Mouse (Mus musculus) adrenal gland, postnatal 4 days (tissue): ENCODE data around the gene Noa1. TPM values are rescaled to one million over a fixed set of nuclear protein-coding genes. Genes with fewer than 3 reads are reported as not detected.

Experiments used
- DNase-seq, 2 experiments: peaks; one replicate each; pipeline ENCODE4 v3.0.0; 2021 to 2022; ENCODE audit warnings: low spot score in 2 of 2, mixed read lengths in 2 of 2
- total RNA-seq, 2 experiments: library from RNA; stranded (reverse); gene quantifications; 2 replicates each; pipeline ENCODE4 v1.2.3; 2021

Noa1 gene
- total RNA-seq, 2 experiments from 2014 or later = 25.4 to 25.7 TPM

- DNase-seq = no peak
These were observed 16.9 kb downstream of the Noa1 start for GRCm38 (mm10) chr5:77292803-77293522.

- no peak for DNase-seq
These were observed 19.3 kb downstream of the Noa1 start for GRCm38 (mm10) chr5:77290606-77291005.

DNA sequence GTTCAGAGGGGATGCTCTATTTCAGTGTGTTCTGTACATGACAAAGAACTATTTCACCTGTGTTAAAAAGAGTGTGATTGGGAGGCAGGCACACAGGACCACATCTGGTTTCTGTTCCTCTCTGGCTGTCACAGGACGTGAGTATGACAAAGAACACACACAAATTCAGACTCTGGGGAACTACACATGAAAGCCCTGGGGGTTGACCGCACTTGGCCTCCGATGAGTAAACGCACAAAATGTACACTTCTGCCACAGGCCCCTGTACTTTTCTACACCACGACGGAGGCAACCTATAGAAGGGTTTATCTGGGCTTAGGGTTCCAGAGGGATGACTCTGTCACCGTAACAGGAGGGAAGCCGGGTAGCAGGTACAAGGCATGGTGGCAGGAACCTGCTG is 20.2 kb downstream of the Noa1 start:
- no peak for DNase-seq

DNA sequence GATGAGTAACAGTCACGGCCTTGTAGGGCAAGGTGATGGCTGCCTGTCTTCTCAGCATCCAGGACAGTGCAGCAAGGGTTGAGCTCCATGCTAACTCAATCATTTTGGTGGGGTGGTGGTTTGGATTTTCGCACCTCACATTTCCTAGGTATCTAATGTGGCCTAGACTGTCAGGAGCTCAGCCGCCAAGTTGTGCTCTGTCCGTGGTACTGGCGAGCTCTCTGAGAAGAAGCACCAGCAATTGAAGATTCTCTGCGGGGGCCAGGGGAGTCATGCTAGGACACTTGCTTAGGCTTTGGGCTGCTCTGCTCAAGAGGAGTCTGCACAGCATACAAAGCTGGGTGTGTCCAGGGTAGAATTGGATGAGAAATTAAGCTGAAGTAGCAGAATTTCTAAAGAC is 22.0 kb downstream of the Noa1 start:
- no peak for DNase-seq

- DNase-seq = no peak
These were observed 23.0 kb downstream of the Noa1 start for GRCm38 (mm10) chr5:77286904-77287303.

DNA sequence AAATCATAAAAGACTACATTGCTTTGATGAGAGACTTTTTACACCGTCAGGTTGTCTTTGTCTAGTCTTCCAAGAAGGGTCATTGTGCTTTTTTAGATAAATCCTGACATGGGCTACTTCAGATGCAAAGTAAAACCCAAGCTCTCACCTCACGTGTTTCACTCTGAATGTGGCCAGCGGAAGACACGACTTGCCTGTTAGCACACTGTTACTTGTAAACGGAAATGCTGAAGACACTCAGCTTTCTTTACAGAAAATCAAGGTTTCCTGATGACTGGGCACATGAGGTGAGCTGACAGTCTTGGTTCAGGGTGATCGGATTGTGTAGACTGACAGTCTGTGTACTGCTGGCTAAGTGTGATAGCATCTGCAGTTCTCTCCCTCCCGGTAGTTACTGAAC is 24.2 kb downstream of the Noa1 start:
- no peak for DNase-seq

- DNase-seq = no peak
These were observed 27.6 kb downstream of the Noa1 start for GRCm38 (mm10) chr5:77282242-77282641.

DNA sequence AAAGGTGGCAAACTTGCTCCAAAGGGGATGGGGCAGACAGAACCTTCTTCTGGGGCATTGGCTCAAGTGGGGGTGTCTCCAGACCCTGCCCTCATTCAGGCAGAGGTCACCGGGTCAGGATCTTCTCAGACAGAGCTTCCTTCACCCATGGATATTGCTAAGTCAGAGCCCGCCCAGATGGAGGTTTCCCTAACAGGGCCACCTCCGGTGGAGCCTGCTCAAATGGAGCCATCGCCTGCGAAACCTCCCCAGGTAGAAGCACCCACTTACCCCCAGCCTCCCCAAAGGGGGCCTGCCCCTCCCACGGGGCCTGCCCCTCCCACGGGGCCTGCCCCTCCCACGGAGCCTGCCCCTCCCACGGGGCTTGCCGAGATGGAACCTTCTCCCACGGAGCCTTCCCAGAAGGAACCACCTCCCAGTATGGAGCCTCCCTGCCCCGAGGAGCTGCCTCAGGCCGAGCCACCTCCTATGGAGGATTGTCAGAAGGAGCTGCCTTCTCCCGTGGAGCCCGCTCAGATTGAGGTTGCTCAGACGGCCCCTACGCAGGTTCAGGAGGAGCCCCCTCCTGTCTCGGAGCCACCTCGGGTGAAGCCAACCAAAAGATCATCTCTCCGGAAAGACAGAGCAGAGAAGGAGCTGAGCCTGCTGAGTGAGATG is 28.2 kb downstream of the Noa1 start:
- DNase-seq = no peak

GRCm38 (mm10) chr5:77277204-77277603 is 32.7 kb downstream of the Noa1 start:
- no peak for DNase-seq

DNA sequence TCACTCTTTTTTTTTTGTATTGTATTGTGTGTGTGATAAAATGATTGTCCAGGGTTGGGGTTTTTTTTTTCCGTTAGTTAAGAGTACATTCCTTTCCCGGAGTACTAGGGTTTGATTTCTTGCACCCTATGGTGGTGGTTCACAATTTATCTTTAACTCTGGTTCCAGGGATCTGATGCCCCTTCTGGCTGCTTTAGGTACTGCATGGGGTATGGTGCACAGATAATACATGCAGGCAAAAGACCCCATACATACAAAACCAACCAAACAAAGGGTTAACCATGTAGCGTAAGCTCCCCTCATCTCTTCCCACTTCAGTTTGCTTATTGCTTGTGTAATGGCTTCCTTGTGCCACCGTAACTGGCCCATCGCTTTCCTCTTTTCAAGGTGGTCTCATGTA is 33.9 kb downstream of the Noa1 start:
- no peak for DNase-seq

DNA sequence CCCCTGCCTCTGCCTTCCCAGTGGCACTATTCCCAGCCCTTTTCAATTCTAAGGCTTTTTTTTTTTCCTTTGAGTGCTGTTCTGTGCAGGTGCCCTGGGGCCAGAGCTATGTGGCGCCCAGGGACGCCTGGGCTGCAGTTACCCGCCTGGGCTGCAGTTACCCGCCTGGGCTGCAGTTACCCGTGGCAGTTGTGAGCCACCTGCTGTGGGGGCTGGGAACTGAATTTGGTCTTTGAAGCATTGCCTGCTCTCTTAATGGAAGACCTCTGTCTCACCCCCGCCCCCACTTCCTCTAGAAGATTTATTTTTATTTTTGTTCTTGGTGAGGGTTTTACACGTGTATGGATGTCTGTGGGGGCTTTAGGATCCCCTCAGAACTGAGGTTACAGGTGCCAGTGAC is 36.7 kb downstream of the Noa1 start:
- DNase-seq = no peak

DNA sequence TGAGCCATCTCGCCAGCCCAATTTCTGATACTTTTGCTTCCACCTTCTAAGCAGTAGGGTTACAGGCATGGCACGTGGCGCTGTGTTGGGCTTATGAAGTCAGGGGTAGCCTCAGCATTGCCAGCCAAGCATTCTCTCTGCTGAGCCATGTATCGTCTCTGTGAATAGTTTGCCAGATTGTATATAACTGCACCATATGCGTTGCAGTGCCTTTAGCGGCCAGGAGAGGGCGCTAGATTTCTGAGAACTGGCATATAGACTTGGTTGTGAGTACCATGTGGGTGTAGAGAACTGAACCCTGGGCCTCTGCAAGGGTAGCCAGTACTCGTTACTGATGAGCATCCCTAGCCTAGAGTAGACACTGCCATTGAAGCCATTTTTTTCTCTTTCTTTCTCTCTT is 40.5 kb downstream of the Noa1 start:
- no peak for DNase-seq

DNA sequence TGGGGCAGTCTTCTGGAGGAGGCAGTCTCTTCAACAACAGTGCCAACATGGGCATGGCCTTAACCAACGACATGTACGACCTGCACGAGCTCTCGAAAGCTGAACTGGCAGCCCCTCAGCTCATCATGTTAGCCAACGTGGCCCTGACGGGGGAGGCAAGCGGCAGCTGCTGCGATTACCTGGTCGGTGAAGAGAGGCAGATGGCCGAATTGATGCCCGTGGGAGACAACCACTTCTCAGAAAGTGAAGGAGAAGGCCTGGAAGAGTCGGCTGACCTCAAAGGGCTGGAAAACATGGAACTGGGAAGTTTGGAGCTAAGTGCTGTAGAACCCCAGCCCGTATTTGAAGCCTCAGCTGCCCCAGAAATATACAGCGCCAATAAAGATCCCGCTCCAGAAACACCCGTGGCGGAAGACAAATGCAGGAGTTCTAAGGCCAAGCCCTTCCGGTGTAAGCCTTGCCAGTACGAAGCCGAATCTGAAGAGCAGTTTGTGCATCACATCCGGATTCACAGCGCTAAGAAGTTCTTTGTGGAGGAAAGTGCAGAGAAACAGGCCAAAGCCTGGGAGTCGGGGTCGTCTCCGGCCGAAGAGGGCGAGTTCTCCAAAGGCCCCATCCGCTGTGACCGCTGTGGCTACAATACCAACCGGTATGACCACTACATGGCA is 41.8 kb downstream of the Noa1 start:
- no peak for DNase-seq

DNA sequence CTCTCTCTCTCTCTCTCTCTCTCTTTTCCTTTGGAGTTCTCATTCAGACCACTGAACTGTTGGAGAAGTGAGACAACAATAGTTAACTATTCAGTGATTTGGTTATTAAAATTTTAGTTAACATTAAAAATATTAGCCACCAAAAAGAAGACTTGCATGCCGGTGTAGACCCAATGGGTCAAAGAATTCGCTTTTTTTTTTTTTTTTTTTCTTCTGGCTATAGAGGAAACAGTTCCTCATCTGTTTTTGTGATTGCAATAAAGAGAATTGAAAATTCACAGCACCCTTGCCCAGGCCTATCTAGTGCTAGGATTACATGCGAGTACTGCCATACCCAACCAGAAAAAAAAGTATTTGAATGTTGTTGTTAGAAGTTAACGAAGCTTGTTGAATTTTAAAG is 42.4 kb downstream of the Noa1 start:
- no peak for DNase-seq

- DNase-seq = no peak
These were observed 42.9 kb downstream of the Noa1 start for GRCm38 (mm10) chr5:77266886-77267401.

- peak; percentile 27 to 28 for DNase-seq
These were observed 43.6 kb downstream of the Noa1 start for GRCm38 (mm10) chr5:77266066-77266885.

DNA sequence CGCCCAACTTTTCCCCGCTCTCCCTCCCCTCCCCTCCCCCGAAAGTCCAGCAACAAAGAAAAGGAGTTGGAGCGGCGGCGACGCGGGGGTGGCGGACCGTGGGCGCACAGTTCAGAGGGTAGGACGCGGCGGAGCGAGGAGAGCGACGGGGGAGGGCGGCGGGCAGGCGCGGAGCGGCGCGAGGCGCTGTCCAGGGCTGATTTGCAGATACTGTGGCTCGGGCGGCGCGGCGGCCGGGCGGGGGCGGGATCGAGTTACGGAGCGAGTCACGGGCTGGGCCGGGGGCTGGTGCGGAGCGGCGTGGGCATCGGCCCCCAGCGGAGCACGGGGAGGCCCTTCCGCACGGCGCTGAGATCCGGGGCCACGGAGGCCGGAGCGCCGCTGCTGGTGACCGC is 44.2 kb downstream of the Noa1 start:
- DNase-seq = peak; percentile 57 to 58

- peak; percentile 70 to 72 for DNase-seq
These were observed 44.7 kb downstream of the Noa1 start, which contains the start of gene Rest for GRCm38 (mm10) chr5:77265081-77265670. Gene Rest, plus strand, starts transcription at chr5:77265491.

GRCm38 (mm10) chr5:77262105-77262504 is 47.8 kb downstream of the Noa1 start:
- DNase-seq = no peak

DNA sequence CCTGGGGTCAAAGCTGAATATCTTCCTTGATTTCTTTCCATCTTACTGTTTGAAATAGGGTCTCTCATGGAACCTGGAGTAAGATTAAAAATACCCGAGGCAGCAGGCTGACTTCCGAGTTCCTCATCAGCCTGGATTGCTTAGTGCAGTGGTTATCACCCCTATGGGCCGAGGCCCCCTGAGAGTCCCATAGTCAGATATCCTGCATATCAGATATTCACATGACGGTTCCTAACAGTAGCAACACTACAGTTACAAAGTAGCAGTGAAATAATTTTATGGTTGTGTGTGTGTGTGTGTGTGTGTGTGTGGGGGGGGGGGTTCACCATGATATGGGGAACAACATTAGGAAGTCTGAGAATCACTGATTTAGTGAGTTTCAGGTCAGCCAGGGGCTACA is 48.7 kb downstream of the Noa1 start:
- DNase-seq = no peak

DNA sequence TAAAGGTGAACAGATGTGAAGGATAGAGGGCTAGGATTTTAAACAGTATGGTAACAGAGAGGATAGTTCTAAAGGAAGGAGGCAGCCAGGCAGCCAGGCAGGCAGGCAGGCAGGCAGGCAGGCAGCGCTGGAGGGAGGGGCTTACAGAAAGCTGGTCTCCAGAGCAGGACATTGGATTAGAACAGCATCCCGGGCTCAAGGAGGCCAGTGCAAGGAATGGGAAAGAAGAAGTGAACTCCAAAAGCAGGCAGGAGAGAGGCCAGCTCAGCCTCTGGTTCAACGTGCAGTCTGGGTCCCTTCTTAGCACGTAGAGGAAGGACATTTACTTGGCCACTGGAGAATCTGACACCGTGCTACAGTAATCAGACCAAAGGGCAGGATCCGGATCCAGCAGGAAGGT is 49.7 kb downstream of the Noa1 start:
- no peak for DNase-seq
